Mouse (Mus musculus) A20 (cell line): ENCODE measurements at regions not wholly inside any gene's neighbourhood (a gene's known extent, or its start where the extent isn't known, plus 50 kb on each side); places are given as distances from the start of the nearest gene placed in this dataset.

ENCODE experiments used
- DNase-seq: peaks from one replicate; pipeline ENCODE4 v3.0.0-alpha.2; 2011; ENCODE audit warnings: low read depth, low spot score

GRCm38 (mm10) chr6:104916787-104917186, 424.2 kb downstream of the Cntn6 start:
- no peak for DNase-seq

DNA sequence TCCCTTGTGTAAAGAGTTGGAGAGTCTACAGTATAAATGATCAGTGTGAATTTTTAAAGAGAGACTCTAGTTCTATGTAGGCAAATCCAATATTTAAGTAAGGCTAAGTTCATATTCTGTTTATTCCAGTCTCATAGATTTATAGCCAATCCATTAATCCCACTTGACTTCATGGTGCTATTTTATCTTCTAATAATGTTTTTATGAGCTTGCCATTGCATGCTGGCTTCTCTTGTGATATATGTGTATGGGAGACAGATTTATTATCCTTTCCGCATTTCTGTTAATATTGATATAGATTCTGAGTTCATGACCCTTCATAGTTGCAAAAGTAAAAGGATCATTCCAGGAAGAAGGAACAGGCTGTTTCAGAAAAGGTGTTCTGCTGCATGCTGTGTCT, 430.0 kb downstream of the Cntn6 start:
- DNase-seq, result no peak

GRCm38 (mm10) chr6:104926088-104926487, 433.5 kb downstream of the Cntn6 start:
- DNase-seq, result no peak

GRCm38 (mm10) chr6:104930284-104930683, 437.7 kb downstream of the Cntn6 start:
- DNase-seq, result no peak

GRCm38 (mm10) chr6:104932153-104932552, 439.6 kb downstream of the Cntn6 start:
- no peak for DNase-seq

DNA sequence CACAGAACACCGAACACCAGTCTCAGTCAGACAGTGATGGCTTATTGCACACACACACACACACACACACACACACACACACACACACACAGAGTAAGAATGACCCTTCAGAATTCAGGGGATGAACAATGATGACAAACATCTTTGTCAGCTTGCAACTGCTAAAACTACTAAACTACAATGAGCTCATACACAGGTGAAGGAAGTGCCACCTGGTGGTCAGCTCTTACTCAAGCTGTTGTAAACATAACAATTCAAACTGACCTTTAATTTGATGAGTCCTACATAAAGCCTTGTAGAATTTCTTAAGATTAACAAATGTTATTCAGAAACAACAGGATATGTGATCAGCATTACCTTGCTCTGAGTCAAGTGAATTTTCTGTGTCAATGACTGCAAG, 446.5 kb downstream of the Cntn6 start:
- peak; percentile 26 for DNase-seq

DNA sequence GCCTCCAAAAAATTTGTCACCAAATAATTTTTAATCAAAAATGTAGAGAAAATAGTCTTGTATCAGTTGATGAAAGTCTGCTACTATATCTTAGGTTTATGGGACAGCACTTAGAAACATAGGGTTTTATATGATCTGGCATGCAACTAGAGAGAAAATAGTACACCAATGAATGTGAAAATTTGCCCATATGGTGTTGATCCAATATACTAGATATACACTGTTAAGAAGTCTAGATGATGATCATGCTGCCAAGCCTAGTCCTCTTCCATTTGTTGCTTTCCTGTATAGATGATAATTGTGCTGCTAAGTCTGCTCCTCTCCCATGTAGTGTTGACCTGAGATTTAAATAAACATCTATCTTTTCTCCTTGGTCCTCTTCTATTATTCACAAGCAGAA, 481.9 kb downstream of the Cntn6 start:
- DNase-seq, result no peak

- no peak for DNase-seq
These were observed 491.6 kb downstream of the Cntn6 start for GRCm38 (mm10) chr6:104984144-104984543.

- no peak for DNase-seq
These were observed 497.3 kb downstream of the Cntn6 start for GRCm38 (mm10) chr6:104989863-104990262.

- DNase-seq, result no peak
These were observed 497.8 kb downstream of the Cntn6 start for GRCm38 (mm10) chr6:104990366-104990765.

DNA sequence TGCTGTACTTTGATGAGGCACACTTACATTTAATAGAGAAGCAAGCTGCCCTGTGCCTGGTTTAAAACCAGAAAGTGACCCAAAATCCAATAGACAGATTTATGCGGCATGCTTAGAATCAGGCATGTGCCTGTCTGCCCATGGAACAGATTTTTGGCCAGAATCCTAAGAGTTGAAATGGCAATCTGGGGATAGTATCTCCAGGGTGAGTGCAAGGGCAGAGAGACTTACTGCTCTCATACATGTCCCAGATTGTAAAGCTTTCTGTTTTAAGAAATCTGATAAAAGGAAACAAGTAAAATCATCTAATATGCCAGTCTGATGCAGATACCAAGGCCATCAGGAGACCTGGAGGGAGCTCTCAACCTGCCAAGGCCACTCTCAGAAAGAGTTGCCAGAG, 507.0 kb downstream of the Cntn6 start:
- DNase-seq, result no peak

GRCm38 (mm10) chr6:105020672-105021071, 528.1 kb downstream of the Cntn6 start:
- no peak for DNase-seq

- DNase-seq, result no peak
These were observed 528.6 kb downstream of the Cntn6 start for GRCm38 (mm10) chr6:105021174-105021573.

- DNase-seq, result no peak
These were observed 573.6 kb downstream of the Cntn6 start for GRCm38 (mm10) chr6:105066146-105066545.

GRCm38 (mm10) chr6:105090882-105091281, 586.6 kb upstream of the Cntn4 start:
- peak; percentile 58 for DNase-seq
